39 mouse cellular contexts compared by ENCODE assay signal in genomic region chr9:78364701-78365100, GRCm38 (mm10). TPM values are rescaled to one million over a fixed set of nuclear protein-coding genes. Genes with fewer than 3 reads are reported as not detected.
"Had no signal": no experiment of that assay in that cellular context is flagged by ENCODE, and none has a peak within 500 bp of the region (broad histone marks: within the 10 kb centered on the region; RNA-seq: fewer than 3 reads in every experiment).

No protein-coding gene starts in this region.

- H3K9ac ChIP-seq: heart, embryonic 12.5 days; hindbrain, embryonic 13.5 days; hindbrain, embryonic 15.5 days; kidney, embryonic 15.5 days; limb, embryonic 12.5 days; liver, embryonic 13.5 days; liver, embryonic 15.5 days; liver, postnatal 0 days had no signal

- H3K4me1 ChIP-seq: heart, embryonic 12.5 days; hindbrain, embryonic 13.5 days; hindbrain, embryonic 15.5 days; kidney, embryonic 15.5 days; limb, embryonic 10.5 days; limb, embryonic 12.5 days; liver, embryonic 13.5 days; liver, embryonic 15.5 days had no signal

- DNase-seq: gastrocnemius, adult 2 months; gastrocnemius, postnatal 10 days; gastrocnemius, postnatal 25 days; heart, adult 2 months; heart, postnatal 10 days; heart, postnatal 36 days; kidney, adult 11 months; kidney, adult 2 months; kidney, adult 9 months; kidney, postnatal 10 days; kidney, postnatal 25 days; kidney, postnatal 4 days; liver; liver, embryonic 13.5 days; liver, postnatal 0 days had no signal

- H3K9me3 ChIP-seq: hindbrain, embryonic 13.5 days; hindbrain, embryonic 15.5 days; kidney, embryonic 15.5 days; limb, embryonic 10.5 days; limb, embryonic 12.5 days; liver, embryonic 13.5 days; liver, embryonic 15.5 days had no signal

- H3K36me3 ChIP-seq: heart, embryonic 12.5 days; hindbrain, embryonic 13.5 days; hindbrain, embryonic 15.5 days; kidney, embryonic 15.5 days; limb, embryonic 10.5 days; limb, embryonic 12.5 days; liver, embryonic 13.5 days; liver, embryonic 15.5 days had no signal

- H3K27me3 ChIP-seq: heart, embryonic 12.5 days; hindbrain, embryonic 13.5 days; hindbrain, embryonic 15.5 days; kidney, embryonic 15.5 days; limb, embryonic 12.5 days; liver, embryonic 13.5 days; liver, embryonic 15.5 days had no signal

- H3K27ac ChIP-seq: gastrocnemius, adult 2 months; heart, adult 2 months; hindbrain, embryonic 13.5 days; hindbrain, embryonic 15.5 days; hindbrain, postnatal 0 days; kidney, embryonic 15.5 days; layer of hippocampus, adult 2 months; left cerebral cortex, adult 2 months; limb, embryonic 10.5 days; limb, embryonic 12.5 days; liver, embryonic 13.5 days; liver, embryonic 15.5 days had no signal

- H3K4me3 ChIP-seq: gastrocnemius, adult 2 months; heart, adult 2 months; heart, embryonic 12.5 days; hindbrain, embryonic 13.5 days; hindbrain, embryonic 15.5 days; kidney, embryonic 15.5 days; layer of hippocampus, adult 2 months; left cerebral cortex, adult 2 months; limb, embryonic 10.5 days; limb, embryonic 12.5 days; liver, embryonic 13.5 days; liver, embryonic 15.5 days had no signal

RNA-seq across cellular contexts. Expression of gene Dppa5a, which starts 3.3 kb away (rescaled TPM):
- total RNA-seq: gastrocnemius, adult 2 months; gastrocnemius, postnatal 10 days; gastrocnemius, postnatal 25 days; gastrocnemius, postnatal 4 days; granulocyte monocyte progenitor cell, adult 5-6 weeks; heart, adult 2 months; heart, postnatal 10 days; heart, postnatal 36 days; hematopoietic stem cell, adult 5-6 weeks; layer of hippocampus, adult 2 months; layer of hippocampus, postnatal 10 days; layer of hippocampus, postnatal 25 days; left cerebral cortex, adult 2 months; left cerebral cortex, postnatal 14 days; left cerebral cortex, postnatal 36 days had no signal
- polyA plus RNA-seq: heart, adult 2 months; heart, embryonic 12.5 days; heart, embryonic 14.5 days; heart, embryonic 16.5 days; intestine, embryonic 14.5 days; intestine, embryonic 16.5 days; kidney, adult 2 months; kidney, embryonic 15.5 days; limb, embryonic 10.5 days; liver, embryonic 11.5 days; liver, embryonic 13.5 days; liver, embryonic 15.5 days; liver, postnatal 0 days had no signal

RNA-seq across cellular contexts. Expression of gene Gsta2, which starts 9.1 kb away (rescaled TPM):
- total RNA-seq: gastrocnemius, adult 2 months; gastrocnemius, postnatal 10 days; gastrocnemius, postnatal 25 days; gastrocnemius, postnatal 4 days; granulocyte monocyte progenitor cell, adult 5-6 weeks; heart, postnatal 10 days; hematopoietic stem cell, adult 5-6 weeks; hindbrain, postnatal 0 days; layer of hippocampus, adult 2 months; layer of hippocampus, postnatal 10 days; layer of hippocampus, postnatal 25 days; left cerebral cortex, adult 2 months; left cerebral cortex, postnatal 14 days; left cerebral cortex, postnatal 36 days had no signal
- polyA plus RNA-seq: heart, embryonic 12.5 days; heart, embryonic 14.5 days; hindbrain, embryonic 11.5 days; hindbrain, embryonic 13.5 days; hindbrain, embryonic 15.5 days; hindbrain, postnatal 0 days; limb, embryonic 10.5 days; limb, embryonic 12.5 days; liver, embryonic 11.5 days; liver, embryonic 13.5 days had no signal

RNA-seq across cellular contexts. Expression of gene Ooep, which starts 13.8 kb away (rescaled TPM):
- total RNA-seq: gastrocnemius, adult 2 months; granulocyte monocyte progenitor cell, adult 5-6 weeks; heart, adult 2 months; heart, postnatal 10 days; heart, postnatal 36 days; hematopoietic stem cell, adult 5-6 weeks; layer of hippocampus, postnatal 25 days; left cerebral cortex, adult 2 months; left cerebral cortex, postnatal 14 days; left cerebral cortex, postnatal 36 days had no signal
- polyA plus RNA-seq: heart, adult 2 months; liver, postnatal 0 days had no signal

RNA-seq across cellular contexts. Expression of gene Ddx43, which starts 30.9 kb away (rescaled TPM):
- total RNA-seq: gastrocnemius, adult 2 months; gastrocnemius, postnatal 10 days; gastrocnemius, postnatal 25 days; granulocyte monocyte progenitor cell, adult 5-6 weeks; heart, adult 2 months; heart, postnatal 10 days; heart, postnatal 36 days; hindbrain, postnatal 0 days; layer of hippocampus, adult 2 months; left cerebral cortex, postnatal 14 days; left cerebral cortex, postnatal 36 days had no signal
- polyA plus RNA-seq: heart, adult 2 months; kidney, adult 2 months; liver, embryonic 13.5 days; liver, embryonic 15.5 days; liver, postnatal 0 days had no signal

RNA-seq across cellular contexts. Expression of gene Omt2b, which starts 37.3 kb away (rescaled TPM):
- total RNA-seq: gastrocnemius, adult 2 months; gastrocnemius, postnatal 10 days; gastrocnemius, postnatal 25 days; gastrocnemius, postnatal 4 days; granulocyte monocyte progenitor cell, adult 5-6 weeks; heart, adult 2 months; heart, postnatal 10 days; heart, postnatal 36 days; hematopoietic stem cell, adult 5-6 weeks; hindbrain, postnatal 0 days; layer of hippocampus, adult 2 months; layer of hippocampus, postnatal 10 days; layer of hippocampus, postnatal 25 days; left cerebral cortex, adult 2 months; left cerebral cortex, postnatal 14 days; left cerebral cortex, postnatal 36 days had no signal
- polyA plus RNA-seq: heart, adult 2 months; heart, embryonic 12.5 days; heart, embryonic 14.5 days; heart, embryonic 16.5 days; hindbrain, embryonic 11.5 days; hindbrain, embryonic 13.5 days; hindbrain, embryonic 15.5 days; hindbrain, postnatal 0 days; intestine, embryonic 14.5 days; intestine, embryonic 16.5 days; kidney, adult 2 months; kidney, embryonic 15.5 days; limb, embryonic 10.5 days; limb, embryonic 12.5 days; limb, embryonic 14.5 days; liver, embryonic 11.5 days; liver, embryonic 13.5 days; liver, embryonic 15.5 days; liver, postnatal 0 days had no signal
